Mouse (Mus musculus): ENCODE results near the gene Zg16.

- TF ChIP-seq CTCF (IDR thresholded peaks at IDR 0.05; ENCODE audit: low read depth) = no peak
- no peak for TF ChIP-seq EP300 (IDR thresholded peaks at IDR 0.05; ENCODE audit: low read depth)
These were observed 63.8 kb downstream of the Zg16 start for GRCm38 (mm10) chr7:127023272-127023691.

All from heart, postnatal 0 days (tissue).